Mouse (Mus musculus): ENCODE measurements around the gene Tnfsf13b. TPM values are rescaled to one million over a fixed set of nuclear protein-coding genes. Genes with fewer than 3 reads are reported as not detected.
A peak's percentile ranks its signal among the peaks of the same experiment; 100 is the strongest.

The Tnfsf13b gene
- total RNA-seq, 2 experiments from 2014 or later, result 2.0 to 3.3 TPM

- peak; percentile 29 to 79 for DNase-seq (ENCODE audit: low spot score in 2 of 2)
Observed at GRCm38 (mm10) chr8:10043842-10044510, 37.7 kb downstream of the Tnfsf13b start.

GRCm38 (mm10) chr8:10045743-10046142 is 39.5 kb downstream of the Tnfsf13b start:
- DNase-seq (ENCODE audit: low spot score in 2 of 2), result no peak

- peak in 1 of 2 experiments; percentile 12 for DNase-seq (ENCODE audit: low spot score in 2 of 2)
Observed at GRCm38 (mm10) chr8:10049162-10049561, 42.9 kb downstream of the Tnfsf13b start.

GRCm38 (mm10) chr8:10051576-10051975 is 45.3 kb downstream of the Tnfsf13b start:
- DNase-seq (ENCODE audit: low spot score in 2 of 2), result no peak

GRCm38 (mm10) chr8:10053571-10053990 is 47.3 kb downstream of the Tnfsf13b start:
- peak in 1 of 2 experiments; percentile 69 for DNase-seq (ENCODE audit: low spot score in 2 of 2)

- DNase-seq (ENCODE audit: low spot score in 2 of 2), result no peak
Observed at GRCm38 (mm10) chr8:10061001-10061400, 54.7 kb downstream of the Tnfsf13b start.

GRCm38 (mm10) chr8:10066906-10067305 is 60.6 kb downstream of the Tnfsf13b start:
- DNase-seq (ENCODE audit: low spot score in 2 of 2), result no peak

- DNase-seq (ENCODE audit: low spot score in 2 of 2), result no peak
Observed at GRCm38 (mm10) chr8:10067775-10068174, 61.5 kb downstream of the Tnfsf13b start.

GRCm38 (mm10) chr8:10072347-10072746 is 66.1 kb downstream of the Tnfsf13b start:
- no peak for DNase-seq (ENCODE audit: low spot score in 2 of 2)

Other genes starting within 250 kb of the Tnfsf13b start
- gene Fam155a, start 235.3 kb upstream of the Tnfsf13b start, total RNA-seq (2021), result 100 to 1,000 TPM; 117 to 119 TPM
- gene Gm10217, start 142.2 kb upstream of the Tnfsf13b start, total RNA-seq (2021), result not detected
- 10 to 100 TPM; 11.3 to 12.0 TPM for gene Lig4, start 28.8 kb upstream of the Tnfsf13b start, total RNA-seq (2021)
- gene Abhd13, start 28.8 kb upstream of the Tnfsf13b start, total RNA-seq (2021), result 10 to 100 TPM; 26.4 to 27.1 TPM
- 10 to 100 TPM; 20.0 to 20.1 TPM for gene Myo16, start 147.4 kb downstream of the Tnfsf13b start, total RNA-seq (2021)